Mouse (Mus musculus): Measurements from ENCODE around the gene Pax7. TPM values are rescaled to one million over a fixed set of nuclear protein-coding genes. Genes with fewer than 3 reads are reported as not detected.

The Pax7 gene
- polyA plus RNA-seq, 1 experiment, result 0.06 TPM

GRCm38 (mm10) chr4:139840939-139841500, 7.7 kb upstream of the Pax7 start:
- no peak for TF ChIP-seq POLR2A (IDR thresholded peaks at IDR 0.05; ENCODE audit: low read depth, low read length)
- no peak for TF ChIP-seq CTCF (conservative IDR thresholded peaks at IDR 0.05; ENCODE audit: insufficient read depth, insufficient read length, low read depth, low read length)
- H3K36me3 ChIP-seq (ENCODE audit: control insufficient read depth, insufficient read depth, low read length), result no peaks in the 10 kb centered on the region
- no peak overlapping the region for H3K4me3 ChIP-seq (ENCODE audit: insufficient read depth, low read depth, low read length)
- no peaks in the 10 kb centered on the region; the same call in 1 of the 2 replicates for H3K27me3 ChIP-seq (replicated peaks; ENCODE audit: control insufficient read depth, insufficient read depth, low read length)
- H3K4me1 ChIP-seq (ENCODE audit: control insufficient read depth, insufficient read depth, low read length), result no peaks in the 10 kb centered on the region
- 47% methylated on average over 9 of the region's 9 CpGs for WGBS
- DNase-seq, result no peak
- no peak overlapping the region for H3K27ac ChIP-seq (ENCODE audit: insufficient read depth, low read depth, low read length)

GRCm38 (mm10) chr4:139840442-139840841, 7.1 kb upstream of the Pax7 start:
- no peaks in the 10 kb centered on the region for H3K36me3 ChIP-seq (ENCODE audit: control insufficient read depth, insufficient read depth, low read length)
- H3K4me3 ChIP-seq (ENCODE audit: insufficient read depth, low read depth, low read length), result no peak overlapping the region
- WGBS, result 73% methylated on average over 4 of the region's 4 CpGs
- DNase-seq, result no peak
- H3K4me1 ChIP-seq (ENCODE audit: control insufficient read depth, insufficient read depth, low read length), result no peaks in the 10 kb centered on the region
- H3K27me3 ChIP-seq (replicated peaks; ENCODE audit: control insufficient read depth, insufficient read depth, low read length), result no peaks in the 10 kb centered on the region; the same call in 1 of the 2 replicates
- H3K27ac ChIP-seq (ENCODE audit: insufficient read depth, low read depth, low read length), result no peak overlapping the region
- TF ChIP-seq CTCF (conservative IDR thresholded peaks at IDR 0.05; ENCODE audit: insufficient read depth, insufficient read length, low read depth, low read length) (no peak), POLR2A (IDR thresholded peaks at IDR 0.05; ENCODE audit: low read depth, low read length) (no peak)

- Histone ChIP-seq H3K4me3 (ENCODE audit: insufficient read depth, low read depth, low read length) (no peak overlapping the region), H3K27ac (ENCODE audit: insufficient read depth, low read depth, low read length) (no peak overlapping the region), H3K27me3 (replicated peaks; ENCODE audit: control insufficient read depth, insufficient read depth, low read length) (no peaks in the 10 kb centered on the region; the same call in 1 of the 2 replicates), H3K36me3 (ENCODE audit: control insufficient read depth, insufficient read depth, low read length) (no peaks in the 10 kb centered on the region), H3K4me1 (ENCODE audit: control insufficient read depth, insufficient read depth, low read length) (no peaks in the 10 kb centered on the region)
- 12% methylated on average over 5 of the region's 5 CpGs for WGBS
- no peak for DNase-seq
- TF ChIP-seq CTCF (conservative IDR thresholded peaks at IDR 0.05; ENCODE audit: insufficient read depth, insufficient read length, low read depth, low read length), result no peak
- TF ChIP-seq POLR2A (IDR thresholded peaks at IDR 0.05; ENCODE audit: low read depth, low read length), result no peak
These were observed 3.4 kb upstream of the Pax7 start for GRCm38 (mm10) chr4:139836681-139837080.

GRCm38 (mm10) chr4:139836196-139836595, 2.9 kb upstream of the Pax7 start:
- Histone ChIP-seq H3K27ac (ENCODE audit: insufficient read depth, low read depth, low read length) (no peak overlapping the region), H3K36me3 (ENCODE audit: control insufficient read depth, insufficient read depth, low read length) (no peaks in the 10 kb centered on the region), H3K27me3 (replicated peaks; ENCODE audit: control insufficient read depth, insufficient read depth, low read length) (no peaks in the 10 kb centered on the region; the same call in 1 of the 2 replicates), H3K4me3 (ENCODE audit: insufficient read depth, low read depth, low read length) (no peak overlapping the region), H3K4me1 (ENCODE audit: control insufficient read depth, insufficient read depth, low read length) (no peaks in the 10 kb centered on the region)
- DNase-seq, result no peak
- no peak for TF ChIP-seq POLR2A (IDR thresholded peaks at IDR 0.05; ENCODE audit: low read depth, low read length)
- no peak for TF ChIP-seq CTCF (conservative IDR thresholded peaks at IDR 0.05; ENCODE audit: insufficient read depth, insufficient read length, low read depth, low read length)
- WGBS, result 8% methylated on average over 8 of the region's 8 CpGs

GRCm38 (mm10) chr4:139833817-139834401, 581 bp upstream of the Pax7 start:
- Histone ChIP-seq H3K4me3 (ENCODE audit: insufficient read depth, low read depth, low read length) (no peak overlapping the region), H3K4me1 (ENCODE audit: control insufficient read depth, insufficient read depth, low read length) (no peaks in the 10 kb centered on the region), H3K27me3 (replicated peaks; ENCODE audit: control insufficient read depth, insufficient read depth, low read length) (no peaks in the 10 kb centered on the region; the same call in 1 of the 2 replicates), H3K27ac (ENCODE audit: insufficient read depth, low read depth, low read length) (no peak overlapping the region), H3K36me3 (ENCODE audit: control insufficient read depth, insufficient read depth, low read length) (no peaks in the 10 kb centered on the region)
- TF ChIP-seq CTCF (conservative IDR thresholded peaks at IDR 0.05; ENCODE audit: insufficient read depth, insufficient read length, low read depth, low read length), result no peak
- no peak for TF ChIP-seq POLR2A (IDR thresholded peaks at IDR 0.05; ENCODE audit: low read depth, low read length)
- DNase-seq, result no peak
- whole genome bisulfite sequencing, result 11% methylated on average over 17 of the region's 17 CpGs

- 2% methylated on average over 55 of the region's 55 CpGs for WGBS
- Histone ChIP-seq H3K4me3 (ENCODE audit: insufficient read depth, low read depth, low read length) (no peak overlapping the region), H3K4me1 (ENCODE audit: control insufficient read depth, insufficient read depth, low read length) (no peaks in the 10 kb centered on the region), H3K27ac (ENCODE audit: insufficient read depth, low read depth, low read length) (no peak overlapping the region), H3K36me3 (ENCODE audit: control insufficient read depth, insufficient read depth, low read length) (no peaks in the 10 kb centered on the region), H3K27me3 (replicated peaks; ENCODE audit: control insufficient read depth, insufficient read depth, low read length) (peaks cover 2% of the 10 kb centered on the region)
- no peak for TF ChIP-seq CTCF (conservative IDR thresholded peaks at IDR 0.05; ENCODE audit: insufficient read depth, insufficient read length, low read depth, low read length)
- TF ChIP-seq POLR2A (IDR thresholded peaks at IDR 0.05; ENCODE audit: low read depth, low read length), result no peak
- DNase-seq, result no peak
These were observed 870 bp downstream of the Pax7 start for GRCm38 (mm10) chr4:139832281-139833035.

Measured in kidney, adult 2 months (tissue).